In genomic region chr3:118494611-118495010, GRCm38 (mm10) we compare ENCODE assay signal across 35 mouse cellular contexts.
"Had no signal": no experiment of that assay in that cellular context is flagged by ENCODE, and none has a peak within 500 bp of the region (broad histone marks: within the 10 kb centered on the region; RNA-seq: fewer than 3 reads in every experiment).

No protein-coding gene starts in this region.

- H3K27me3 ChIP-seq: heart, embryonic 12.5 days; heart, embryonic 13.5 days; heart, embryonic 15.5 days; hindbrain, embryonic 12.5 days; hindbrain, embryonic 13.5 days; hindbrain, embryonic 15.5 days; intestine, embryonic 15.5 days; kidney, embryonic 15.5 days had no signal

- H3K36me3 ChIP-seq: heart, embryonic 10.5 days; heart, embryonic 12.5 days; heart, embryonic 13.5 days; heart, embryonic 15.5 days; hindbrain, embryonic 10.5 days; hindbrain, embryonic 12.5 days; hindbrain, embryonic 13.5 days; hindbrain, embryonic 15.5 days; intestine, embryonic 15.5 days; kidney, embryonic 15.5 days had no signal

- ATAC-seq: hindbrain, embryonic 16.5 days; hindbrain, postnatal 0 days; inflammation-experienced regulatory T-cells, adult 6 months; intestine, embryonic 15.5 days; intestine, embryonic 16.5 days; intestine, postnatal 0 days had no signal

- H3K27ac ChIP-seq: heart, embryonic 10.5 days; heart, embryonic 13.5 days; heart, embryonic 15.5 days; hindbrain, embryonic 10.5 days; hindbrain, embryonic 12.5 days; hindbrain, embryonic 13.5 days; hindbrain, embryonic 14.5 days; hindbrain, embryonic 15.5 days; hindbrain, postnatal 0 days; intestine, embryonic 15.5 days; kidney, embryonic 15.5 days; kidney, postnatal 0 days; layer of hippocampus, adult 2 months had no signal

- H3K4me1 ChIP-seq: heart, embryonic 10.5 days; heart, embryonic 12.5 days; heart, embryonic 13.5 days; heart, embryonic 15.5 days; hindbrain, embryonic 12.5 days; hindbrain, embryonic 13.5 days; hindbrain, embryonic 15.5 days; intestine, embryonic 15.5 days; kidney, embryonic 15.5 days had no signal

- H3K4me3 ChIP-seq: heart, embryonic 10.5 days; heart, embryonic 12.5 days; heart, embryonic 13.5 days; heart, embryonic 15.5 days; hindbrain, embryonic 10.5 days; hindbrain, embryonic 12.5 days; hindbrain, embryonic 13.5 days; hindbrain, embryonic 15.5 days; intestine, embryonic 15.5 days; kidney, embryonic 15.5 days; layer of hippocampus, adult 2 months had no signal

- DNase-seq: heart, postnatal 10 days; heart, postnatal 14 days; heart, postnatal 36 days; heart, postnatal 4 days; kidney, adult 11 months; kidney, adult 18-20 months; kidney, adult 2 months; kidney, adult 8-10 months; kidney, adult 9 months; kidney, postnatal 10 days; kidney, postnatal 14 days; kidney, postnatal 25 days; kidney, postnatal 36 days; kidney, postnatal 4 days; layer of hippocampus, adult 9-11 months; layer of hippocampus, postnatal 36 days had no signal

- H3K9ac ChIP-seq: heart, embryonic 12.5 days; heart, embryonic 13.5 days; heart, embryonic 15.5 days; hindbrain, embryonic 12.5 days; hindbrain, embryonic 13.5 days; hindbrain, embryonic 14.5 days; hindbrain, embryonic 15.5 days; intestine, embryonic 15.5 days; kidney, embryonic 15.5 days had no signal

- H3K4me2 ChIP-seq: heart, embryonic 11.5 days; heart, embryonic 12.5 days; heart, embryonic 13.5 days; heart, embryonic 15.5 days; hindbrain, embryonic 12.5 days; hindbrain, embryonic 13.5 days; hindbrain, embryonic 14.5 days; hindbrain, embryonic 15.5 days; intestine, embryonic 15.5 days; kidney, embryonic 15.5 days had no signal

- H3K9me3 ChIP-seq: heart, embryonic 10.5 days; heart, embryonic 12.5 days; heart, embryonic 13.5 days; heart, embryonic 15.5 days; hindbrain, embryonic 10.5 days; hindbrain, embryonic 12.5 days; hindbrain, embryonic 13.5 days; hindbrain, embryonic 15.5 days; intestine, embryonic 15.5 days; kidney, embryonic 15.5 days had no signal
